Mouse (Mus musculus): ENCODE data around the gene Kcna4. TPM values are rescaled to one million over a fixed set of nuclear protein-coding genes. Genes with fewer than 3 reads are reported as not detected.

The Kcna4 gene
- polyA plus RNA-seq, 1 experiment = 4.7 TPM

- 77% methylated on average over 4 of the region's 4 CpGs for WGBS
- no peak overlapping the region for H3K27ac ChIP-seq (ENCODE audit: insufficient read depth, low read length)
- DNase-seq = no peak
- H3K4me1 ChIP-seq (ENCODE audit: control insufficient read depth, insufficient read depth, low read length) = no peaks in the 10 kb centered on the region
- no peak overlapping the region for H3K4me3 ChIP-seq (replicated peaks; ENCODE audit: insufficient read depth, low read depth, low read length)
- TF ChIP-seq CTCF (IDR thresholded peaks at IDR 0.05; ENCODE audit: borderline replicate concordance, insufficient read depth, low read depth, low read length) (no peak), POLR2A (IDR thresholded peaks at IDR 0.05; ENCODE audit: borderline replicate concordance, insufficient read depth, low read length) (no peak)
- no peaks in the 10 kb centered on the region for H3K27me3 ChIP-seq (ENCODE audit: control insufficient read depth, insufficient read depth, low read length)
These were observed 54.9 kb downstream of the Kcna4 start for GRCm38 (mm10) chr2:107345299-107345698.

Other genes with a start within 250 kb of the Kcna4 start
- not detected in 2 replicates for gene Fshb, start 231.0 kb upstream of the Kcna4 start, polyA plus RNA-seq (2012; rRNA removed)

All from cerebellum, adult 2 months (tissue).